Mouse (Mus musculus): ENCODE data around the gene Ssbp3. TPM values are rescaled to one million over a fixed set of nuclear protein-coding genes. Genes with fewer than 3 reads are reported as not detected.

Ssbp3 gene
- polyA plus RNA-seq, 1 experiment, result 121 TPM

DNA sequence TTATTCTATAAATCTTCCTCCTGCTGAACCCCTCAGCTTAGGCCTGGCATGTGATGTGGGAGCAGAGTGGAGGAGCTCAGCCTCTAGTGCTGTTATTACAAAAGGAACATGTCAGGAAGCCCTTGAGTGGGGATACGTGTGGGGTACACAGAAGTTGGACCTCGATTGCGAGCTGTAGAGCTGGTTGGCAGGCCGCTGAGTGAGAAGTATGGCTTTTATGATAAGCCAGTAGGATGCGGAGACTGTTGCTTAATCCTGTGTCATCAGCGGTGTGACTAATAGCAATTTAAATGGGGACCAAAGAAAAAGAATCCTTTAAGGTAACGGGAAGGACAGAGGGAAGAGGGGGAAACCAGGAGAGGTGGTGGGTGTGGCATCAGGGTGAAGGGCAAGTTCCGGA is 8.3 kb upstream of the Ssbp3 start:
- Histone ChIP-seq H3K27ac (ENCODE audit: insufficient read depth, low read length) (no peak overlapping the region), H3K4me1 (ENCODE audit: control insufficient read depth, insufficient read depth, low read length) (0 out of 2 replicates have a peak, but pooled peaks cover 2% of the 10 kb centered on the region), H3K4me3 (ENCODE audit: insufficient read depth, low read length) (no peak overlapping the region)
- TF ChIP-seq CTCF (IDR thresholded peaks at IDR 0.05; ENCODE audit: extremely low read depth, insufficient read depth, low read length) (no peak), POLR2A (IDR thresholded peaks at IDR 0.05; ENCODE audit: extremely low read depth, insufficient read depth, low read length) (no peak)

GRCm38 (mm10) chr4:106905898-106906297 is 4.6 kb upstream of the Ssbp3 start:
- H3K27ac ChIP-seq (ENCODE audit: insufficient read depth, low read length), result no peak overlapping the region
- TF ChIP-seq POLR2A (IDR thresholded peaks at IDR 0.05; ENCODE audit: extremely low read depth, insufficient read depth, low read length) (no peak), CTCF (IDR thresholded peaks at IDR 0.05; ENCODE audit: extremely low read depth, insufficient read depth, low read length) (no peak)

GRCm38 (mm10) chr4:106907701-106908425 is 2.6 kb upstream of the Ssbp3 start:
- no peak for TF ChIP-seq POLR2A (IDR thresholded peaks at IDR 0.05; ENCODE audit: extremely low read depth, insufficient read depth, low read length)
- no peak for TF ChIP-seq CTCF (IDR thresholded peaks at IDR 0.05; ENCODE audit: extremely low read depth, insufficient read depth, low read length)
- H3K27ac ChIP-seq (ENCODE audit: insufficient read depth, low read length), result no peak overlapping the region

More at GRCm38 (mm10) chr4:106905898-106906297, 4.6 kb upstream of the Ssbp3 start:
- Histone ChIP-seq H3K4me1 (ENCODE audit: control insufficient read depth, insufficient read depth, low read length) (peaks cover 10% of the 10 kb centered on the region; the same call in 1 of the 2 replicates), H3K4me3 (ENCODE audit: insufficient read depth, low read length) (no peak overlapping the region)

DNA sequence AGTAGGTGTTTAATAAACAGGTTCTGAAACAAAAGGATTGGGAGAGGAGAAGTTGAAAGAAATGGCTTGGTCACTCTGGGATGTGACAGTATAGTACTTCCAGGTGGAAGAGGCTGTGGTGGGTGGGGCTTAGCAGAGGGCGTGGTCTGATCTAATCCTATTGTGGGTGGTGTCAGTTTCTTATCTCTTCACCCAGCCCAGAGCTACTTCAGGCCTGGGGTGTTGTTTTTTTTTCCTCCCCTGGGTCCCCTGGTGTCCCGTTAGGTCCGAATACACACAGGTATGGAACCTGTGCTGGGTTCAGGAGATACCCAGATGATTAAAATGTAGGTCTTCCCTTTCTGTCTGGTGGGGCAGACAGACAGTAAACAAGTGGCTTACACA is 2.1 kb upstream of the Ssbp3 start:
- Histone ChIP-seq H3K4me1 (ENCODE audit: control insufficient read depth, insufficient read depth, low read length) (peaks cover 10% of the 10 kb centered on the region; the same call in 1 of the 2 replicates), H3K27ac (ENCODE audit: insufficient read depth, low read length) (no peak overlapping the region), H3K4me3 (ENCODE audit: insufficient read depth, low read length) (no peak overlapping the region)
- no peak for TF ChIP-seq CTCF (IDR thresholded peaks at IDR 0.05; ENCODE audit: extremely low read depth, insufficient read depth, low read length)
- TF ChIP-seq POLR2A (IDR thresholded peaks at IDR 0.05; ENCODE audit: extremely low read depth, insufficient read depth, low read length), result no peak

More at GRCm38 (mm10) chr4:106907701-106908425, 2.6 kb upstream of the Ssbp3 start:
- Histone ChIP-seq H3K4me1 (ENCODE audit: control insufficient read depth, insufficient read depth, low read length) (peaks cover 10% of the 10 kb centered on the region; the same call in 1 of the 2 replicates), H3K4me3 (ENCODE audit: insufficient read depth, low read length) (no peak overlapping the region)

DNA sequence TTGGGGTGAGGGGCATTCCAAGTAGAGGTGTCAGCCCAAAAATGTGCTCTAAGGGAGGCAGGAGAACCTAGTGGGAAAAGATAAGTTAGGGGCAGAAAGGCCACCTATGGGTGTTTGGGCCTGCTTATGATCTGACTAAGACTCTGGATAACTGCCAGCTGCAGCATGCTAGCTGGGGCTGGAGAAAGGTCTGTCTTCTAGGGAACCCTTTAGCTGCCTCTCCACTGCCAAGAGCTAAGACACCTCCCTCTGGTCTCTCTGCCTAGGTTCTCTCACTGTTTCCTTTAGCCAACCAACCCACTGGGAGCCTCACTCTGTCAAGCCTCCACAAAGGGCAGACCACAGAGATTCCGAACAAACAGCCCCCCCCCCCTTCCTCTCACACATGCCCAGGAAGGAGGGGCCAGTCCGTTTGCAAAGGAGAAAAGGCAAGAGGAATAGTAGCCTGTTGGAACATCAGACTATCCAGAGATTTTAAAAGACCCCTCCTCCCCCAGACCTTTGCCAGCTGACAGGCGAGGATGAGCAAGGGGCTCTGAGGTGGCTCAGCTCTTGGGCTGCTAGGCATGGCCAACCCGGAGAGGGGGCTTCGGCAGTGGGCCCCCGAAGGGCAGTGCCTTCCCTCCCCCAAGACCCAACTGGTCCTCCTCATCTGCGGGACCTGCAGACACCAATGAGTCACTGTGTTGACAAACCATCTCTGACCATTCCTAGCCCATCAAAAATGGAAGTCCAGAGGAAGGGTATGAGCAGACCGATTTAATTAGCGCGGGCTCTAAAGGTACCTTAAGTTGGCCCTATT is 1.4 kb upstream of the Ssbp3 start:
- Histone ChIP-seq H3K4me3 (ENCODE audit: insufficient read depth, low read length) (no peak overlapping the region), H3K4me1 (ENCODE audit: control insufficient read depth, insufficient read depth, low read length) (peaks cover 12% of the 10 kb centered on the region; the same call in 1 of the 2 replicates), H3K27ac (ENCODE audit: insufficient read depth, low read length) (peak overlapping the region; percentile 28; the same call in 1 of the 2 replicates)
- TF ChIP-seq CTCF (IDR thresholded peaks at IDR 0.05; ENCODE audit: extremely low read depth, insufficient read depth, low read length), result no peak
- TF ChIP-seq POLR2A (IDR thresholded peaks at IDR 0.05; ENCODE audit: extremely low read depth, insufficient read depth, low read length), result no peak

GRCm38 (mm10) chr4:106909797-106910196 is 704 bp upstream of the Ssbp3 start:
- no peak for TF ChIP-seq POLR2A (IDR thresholded peaks at IDR 0.05; ENCODE audit: extremely low read depth, insufficient read depth, low read length)
- TF ChIP-seq CTCF (IDR thresholded peaks at IDR 0.05; ENCODE audit: extremely low read depth, insufficient read depth, low read length), result no peak
- Histone ChIP-seq H3K4me1 (ENCODE audit: control insufficient read depth, insufficient read depth, low read length) (peaks cover 12% of the 10 kb centered on the region; the same call in 1 of the 2 replicates), H3K27ac (ENCODE audit: insufficient read depth, low read length) (no peak overlapping the region), H3K4me3 (ENCODE audit: insufficient read depth, low read length) (peak overlapping the region; percentile 54; the same call in 1 of the 2 replicates)

- Histone ChIP-seq H3K4me1 (ENCODE audit: control insufficient read depth, insufficient read depth, low read length) (peaks cover 12% of the 10 kb centered on the region; the same call in 1 of the 2 replicates), H3K27ac (ENCODE audit: insufficient read depth, low read length) (peak overlapping the region; percentile 90), H3K4me3 (ENCODE audit: insufficient read depth, low read length) (peak overlapping the region; percentile 54)
- TF ChIP-seq POLR2A (IDR thresholded peaks at IDR 0.05; ENCODE audit: extremely low read depth, insufficient read depth, low read length) (0 out of 2 replicates have a peak, but pooled peaks have one; percentile 25), CTCF (IDR thresholded peaks at IDR 0.05; ENCODE audit: extremely low read depth, insufficient read depth, low read length) (no peak)
These were observed 823 bp downstream of the Ssbp3 start for GRCm38 (mm10) chr4:106911246-106911801.

DNA sequence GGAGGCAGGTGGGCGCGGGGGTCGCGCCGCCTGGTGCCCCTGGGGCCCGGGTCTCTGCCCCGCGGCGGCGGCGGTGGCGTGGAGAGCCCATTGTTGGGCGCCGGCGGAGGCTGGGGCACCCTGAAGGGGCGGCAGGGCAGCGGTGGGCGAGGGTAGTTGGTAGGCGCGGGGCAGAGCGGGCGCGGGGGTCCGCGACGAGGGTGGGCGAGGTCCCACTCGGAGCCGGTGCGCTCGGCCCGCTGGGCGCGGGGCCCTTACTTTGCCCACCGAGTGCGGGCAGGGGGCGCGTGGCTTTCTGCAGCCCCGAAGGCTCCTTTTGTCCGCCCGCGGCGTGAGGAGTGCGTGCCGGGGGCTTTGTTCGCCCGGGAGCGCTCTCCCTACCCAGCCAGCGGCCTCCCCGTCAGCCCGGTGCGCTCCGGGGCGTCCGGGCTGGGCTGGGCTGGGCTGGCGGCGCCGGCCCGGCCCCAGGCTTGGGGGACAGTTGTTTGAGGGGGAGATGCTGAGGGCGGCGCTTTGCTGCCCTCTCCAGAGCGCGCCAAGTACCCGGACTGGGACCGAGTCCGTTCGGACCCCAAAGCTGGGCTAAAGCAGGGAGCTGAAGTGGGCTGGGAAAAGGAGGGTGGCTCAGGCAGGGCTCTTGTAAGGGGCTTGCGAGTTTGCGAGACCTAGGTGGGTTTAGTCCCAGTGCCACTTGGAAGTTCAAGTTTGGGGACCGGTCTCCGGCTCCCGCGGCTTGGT is 1.6 kb downstream of the Ssbp3 start:
- H3K4me1 ChIP-seq (ENCODE audit: control insufficient read depth, insufficient read depth, low read length), result peaks cover 12% of the 10 kb centered on the region; the same call in 1 of the 2 replicates
- peak overlapping the region; percentile 90 for H3K27ac ChIP-seq (ENCODE audit: insufficient read depth, low read length)

GRCm38 (mm10) chr4:106912689-106913041 is 2.2 kb downstream of the Ssbp3 start:
- no peak overlapping the region for H3K27ac ChIP-seq (ENCODE audit: insufficient read depth, low read length)
- H3K4me3 ChIP-seq (ENCODE audit: insufficient read depth, low read length), result peak overlapping the region; percentile 54
- H3K4me1 ChIP-seq (ENCODE audit: control insufficient read depth, insufficient read depth, low read length), result peaks cover 11% of the 10 kb centered on the region; the same call in 1 of the 2 replicates
- TF ChIP-seq POLR2A (IDR thresholded peaks at IDR 0.05; ENCODE audit: extremely low read depth, insufficient read depth, low read length) (no peak), CTCF (IDR thresholded peaks at IDR 0.05; ENCODE audit: extremely low read depth, insufficient read depth, low read length) (no peak)

More for the DNA sequence above, 1.6 kb downstream of the Ssbp3 start:
- TF ChIP-seq POLR2A (IDR thresholded peaks at IDR 0.05; ENCODE audit: extremely low read depth, insufficient read depth, low read length) (no peak), CTCF (IDR thresholded peaks at IDR 0.05; ENCODE audit: extremely low read depth, insufficient read depth, low read length) (no peak)
- H3K4me3 ChIP-seq (ENCODE audit: insufficient read depth, low read length), result peak overlapping the region; percentile 54

All from cortical plate, adult 2 months (tissue).